Mouse (Mus musculus): ENCODE data around the gene Efs.

Gene Efs

DNA sequence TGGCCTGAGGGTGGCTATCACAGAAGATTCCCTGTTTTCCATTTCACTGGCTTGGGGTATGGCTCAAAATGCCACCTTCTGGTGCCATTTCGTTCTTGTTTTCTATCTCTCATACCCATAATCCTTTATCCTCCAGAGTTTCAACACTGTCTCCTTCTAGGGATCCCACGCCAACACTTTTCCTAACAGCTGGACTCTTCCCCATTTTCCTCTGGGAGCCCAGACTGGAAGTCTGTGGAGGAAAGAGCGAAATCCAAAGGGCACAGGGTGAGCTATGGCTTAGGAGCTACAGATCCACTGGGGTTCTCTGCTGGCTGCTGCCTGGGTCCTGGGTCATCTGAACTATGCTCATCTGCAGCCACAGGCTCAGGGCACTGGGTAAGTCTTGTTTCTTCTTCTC is 51.8 kb downstream of the Efs start:
- no peak for DNase-seq (ENCODE audit: low spot score in 2 of 2)

DNA sequence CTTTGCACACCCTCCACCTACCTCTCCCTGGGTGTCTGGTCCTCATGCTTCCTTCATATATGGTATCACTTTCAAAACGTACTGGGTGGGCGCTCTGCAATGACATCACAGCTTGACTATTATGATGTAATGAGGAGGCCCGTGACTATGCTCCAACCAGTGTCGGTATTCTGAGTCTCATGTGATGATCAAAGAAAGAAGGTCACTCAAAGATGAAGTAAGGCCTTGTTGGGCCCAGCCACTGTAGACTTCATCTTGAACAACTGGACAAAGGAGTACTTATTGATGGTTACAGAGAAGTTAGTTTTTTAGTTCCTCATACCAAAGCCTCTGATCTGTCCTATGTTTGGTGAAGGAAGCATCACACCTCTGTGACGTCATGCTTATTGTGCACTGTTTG is 55.1 kb downstream of the Efs start, which contains the start of gene Homez:
Gene Homez, minus strand, starts transcription at position 101 of the 400 bp plus-strand sequence.
- no peak for DNase-seq (ENCODE audit: low spot score in 2 of 2)

DNA sequence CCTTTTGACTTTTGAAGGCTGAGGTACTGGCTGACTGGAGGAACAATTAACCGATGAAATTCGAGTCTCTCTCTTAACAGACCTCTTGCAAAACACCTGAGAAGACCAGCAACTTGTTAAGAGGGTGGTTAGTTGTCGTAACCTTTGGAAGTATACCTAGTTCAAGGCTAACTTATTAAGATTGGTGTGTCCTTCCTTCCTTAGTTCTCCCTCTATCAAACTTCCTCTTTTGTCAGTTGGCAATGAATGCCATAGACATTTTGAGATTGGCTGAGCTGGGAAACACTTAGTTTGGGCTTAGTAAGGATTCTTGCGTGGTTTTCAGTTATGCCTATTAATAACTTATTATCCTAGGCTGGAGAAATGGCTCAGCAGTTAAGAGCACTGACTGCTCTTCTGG is 57.9 kb downstream of the Efs start:
- no peak for DNase-seq (ENCODE audit: low spot score in 2 of 2)

DNA sequence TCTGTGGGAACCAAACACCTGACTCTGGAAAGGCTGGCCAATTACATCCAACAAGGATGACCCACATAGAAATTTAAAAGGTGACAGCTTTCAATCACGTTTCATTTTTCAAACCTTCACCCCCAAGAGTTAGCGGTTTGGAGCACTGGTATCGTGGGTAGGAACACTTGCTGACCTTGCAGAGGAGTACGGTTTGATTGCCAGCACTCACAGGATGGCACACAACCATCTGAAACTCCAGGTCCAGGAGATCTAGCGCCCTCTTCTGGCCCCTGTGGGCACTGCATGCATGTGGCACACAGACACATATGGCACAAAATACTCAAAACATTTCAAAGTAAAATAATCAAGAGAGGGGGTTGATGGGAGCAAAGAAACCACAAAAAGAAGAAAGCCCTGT is 59.0 kb downstream of the Efs start:
- DNase-seq (ENCODE audit: low spot score in 2 of 2), result no peak

Measured in left cerebral cortex, adult 9 months (tissue).